Mouse (Mus musculus): ENCODE results near the gene Cyp1b1.

The Cyp1b1 gene

DNA sequence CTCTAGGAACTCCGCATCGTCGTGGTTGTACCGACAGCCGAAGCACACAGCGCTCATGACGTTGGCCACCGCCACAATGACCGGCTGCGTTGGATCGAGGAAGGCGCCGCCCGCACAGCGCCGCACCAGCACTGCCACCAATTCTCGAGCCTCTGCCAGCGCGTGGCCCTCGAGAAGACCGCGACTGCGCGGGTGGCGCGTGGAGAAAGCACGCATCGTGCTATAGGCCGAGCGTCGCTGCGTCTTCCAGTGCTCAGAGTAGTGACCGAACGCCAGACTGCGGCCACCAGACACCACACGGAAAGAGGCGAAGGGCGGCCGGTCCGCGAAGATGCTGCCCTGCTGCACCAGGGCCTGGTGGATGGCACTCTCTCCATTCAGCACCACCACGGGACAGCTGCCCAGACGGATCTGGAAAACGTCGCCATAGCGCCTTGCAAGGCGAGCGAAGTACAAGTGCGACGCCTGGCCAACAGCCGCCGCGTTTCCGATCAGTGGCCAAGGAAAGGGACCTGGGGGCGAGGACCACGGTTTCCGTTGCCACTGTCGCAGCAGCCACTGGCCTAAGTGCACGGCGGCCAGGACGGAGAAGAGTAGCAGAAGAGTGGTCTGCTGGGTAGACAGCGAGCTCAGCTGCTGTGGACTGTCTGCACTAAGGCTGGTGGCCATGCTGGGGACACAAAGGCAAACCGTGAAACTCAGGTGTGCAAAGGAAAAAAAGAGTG is 1.1 kb downstream of the Cyp1b1 start:
- CTCF ChIA-PET, result no interaction called here

DNA sequence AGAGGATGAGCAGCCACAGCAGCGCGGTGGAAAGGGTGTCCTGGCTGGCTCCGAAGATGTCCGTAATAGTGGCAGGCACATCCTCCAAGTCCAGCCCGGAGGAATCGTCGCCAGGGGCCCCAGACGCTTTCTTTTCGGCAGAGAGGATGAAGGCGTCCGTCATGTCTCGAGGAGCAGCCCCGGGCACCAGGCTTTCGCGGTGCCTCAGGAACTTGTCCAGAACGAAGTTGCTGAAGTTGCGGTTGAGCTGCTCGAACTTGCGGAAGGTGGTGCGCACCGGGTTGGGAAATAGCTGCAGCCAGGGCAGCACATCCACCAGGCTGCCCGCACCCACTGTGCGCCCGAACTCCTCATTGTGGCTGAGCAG is 1.6 kb downstream of the Cyp1b1 start:
- CTCF ChIA-PET, result no interaction called here

DNA sequence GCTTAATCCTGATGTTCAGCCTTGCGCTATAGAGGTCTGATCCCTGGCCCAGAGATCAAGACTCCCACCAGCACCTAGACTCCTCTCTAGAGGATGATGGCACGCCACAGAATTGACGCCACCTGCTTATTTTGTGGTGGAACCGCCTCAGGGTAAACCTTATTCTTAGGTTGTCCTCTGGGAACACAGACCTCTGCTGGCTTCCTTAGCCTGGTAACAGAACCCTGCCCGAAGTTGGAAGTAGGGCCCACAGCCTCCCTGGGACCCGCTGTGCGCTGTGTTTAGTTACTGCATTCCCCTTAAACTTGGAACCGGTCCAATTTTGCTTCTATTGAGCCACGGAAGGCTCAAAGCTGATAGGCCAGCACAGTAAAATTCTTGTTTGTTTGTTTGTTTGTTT is 2.3 kb downstream of the Cyp1b1 start:
- CTCF ChIA-PET, result no interaction called here

DNA sequence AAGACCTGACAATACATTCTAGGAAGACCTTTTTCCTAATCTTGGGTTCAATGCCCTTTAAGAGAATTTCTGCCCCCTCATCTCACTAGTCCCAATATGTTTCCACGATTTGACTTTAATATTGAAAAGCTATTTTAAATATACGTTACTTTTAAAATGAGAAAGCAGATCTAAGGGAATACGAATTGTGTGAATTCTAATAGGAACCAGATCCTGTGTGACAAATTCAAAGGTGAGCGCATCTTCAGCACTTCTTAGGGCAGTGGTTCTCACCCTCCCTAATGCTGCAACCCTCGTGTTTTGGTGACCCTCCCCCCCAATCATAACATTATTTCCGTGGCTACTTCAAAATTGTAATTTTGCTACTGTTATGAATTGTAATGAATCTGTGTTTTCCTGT is 2.9 kb downstream of the Cyp1b1 start:
- CTCF ChIA-PET, result interaction anchor here (0.6 kb wide), 1 partner anchor 903 kb away, joined by 3 read pairs; no protein-coding TSS in a partner anchor

DNA sequence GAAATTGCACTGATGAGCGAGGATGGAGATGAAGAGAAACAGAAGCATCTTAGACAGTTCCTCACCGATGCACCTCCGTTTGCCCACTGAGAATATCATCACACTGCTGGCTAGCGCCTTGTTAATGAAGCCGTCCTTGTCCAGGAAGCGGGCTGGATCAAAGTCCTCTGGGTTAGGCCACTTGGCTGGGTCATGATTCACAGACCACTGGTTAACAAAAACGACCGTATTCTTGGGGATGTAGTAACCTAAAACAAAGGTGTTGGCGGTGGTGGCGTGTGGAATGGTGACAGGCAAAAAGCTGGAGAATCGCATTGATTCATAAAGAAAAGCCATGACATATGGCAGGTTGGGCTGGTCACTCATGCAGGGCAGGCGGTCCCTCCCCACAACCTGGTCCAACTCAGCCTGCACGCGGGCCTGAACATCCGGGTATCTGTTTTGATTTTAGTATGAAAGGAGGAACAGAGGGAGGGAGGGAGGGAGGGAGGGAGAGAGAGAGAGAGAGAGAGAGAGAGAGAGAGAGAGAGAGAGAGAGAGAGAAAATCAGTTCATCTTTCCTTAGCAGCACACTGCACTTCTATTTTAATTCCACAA is 4.5 kb downstream of the Cyp1b1 start:
- CTCF ChIA-PET, result no interaction called here

DNA sequence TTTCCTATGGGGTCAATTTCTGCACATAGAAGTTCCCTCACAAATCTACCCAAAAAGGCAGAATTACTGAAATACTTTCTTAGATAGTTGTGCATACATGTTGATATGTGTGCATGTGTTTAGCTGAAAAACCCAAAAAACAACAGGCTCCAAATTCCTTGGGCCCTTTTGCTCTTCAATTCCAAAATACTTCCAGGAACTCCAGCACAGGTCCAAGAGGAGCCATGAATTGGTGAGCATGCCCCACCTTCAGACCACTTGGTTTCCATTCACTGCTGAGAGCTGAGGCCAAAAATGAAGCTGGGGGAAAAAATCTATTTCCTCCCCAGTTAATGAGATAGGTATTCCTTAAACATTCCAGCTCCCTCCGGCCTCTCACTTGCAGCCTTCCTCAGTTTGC is 5.1 kb downstream of the Cyp1b1 start:
- CTCF ChIA-PET, result no interaction called here

DNA sequence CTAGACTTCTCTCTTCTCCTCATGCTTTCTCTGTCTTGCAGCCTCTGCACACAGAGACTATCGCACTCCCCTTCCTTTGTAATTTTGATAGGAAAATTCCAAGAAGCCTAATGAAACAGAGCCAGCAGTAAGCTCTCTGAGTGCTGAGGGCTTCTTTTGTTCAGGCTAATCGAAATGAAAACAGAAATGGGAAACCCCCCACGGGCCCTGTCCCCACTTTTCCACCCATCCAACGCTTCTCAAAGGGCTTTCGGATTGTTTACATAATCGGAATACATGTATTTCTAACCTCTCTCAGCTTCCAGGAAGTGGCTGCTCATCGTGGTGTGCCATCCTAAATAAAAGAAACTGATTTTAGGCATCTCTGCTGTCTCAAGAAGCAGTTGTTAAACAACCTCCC is 6.7 kb downstream of the Cyp1b1 start:
- CTCF ChIA-PET, result no interaction called here

DNA sequence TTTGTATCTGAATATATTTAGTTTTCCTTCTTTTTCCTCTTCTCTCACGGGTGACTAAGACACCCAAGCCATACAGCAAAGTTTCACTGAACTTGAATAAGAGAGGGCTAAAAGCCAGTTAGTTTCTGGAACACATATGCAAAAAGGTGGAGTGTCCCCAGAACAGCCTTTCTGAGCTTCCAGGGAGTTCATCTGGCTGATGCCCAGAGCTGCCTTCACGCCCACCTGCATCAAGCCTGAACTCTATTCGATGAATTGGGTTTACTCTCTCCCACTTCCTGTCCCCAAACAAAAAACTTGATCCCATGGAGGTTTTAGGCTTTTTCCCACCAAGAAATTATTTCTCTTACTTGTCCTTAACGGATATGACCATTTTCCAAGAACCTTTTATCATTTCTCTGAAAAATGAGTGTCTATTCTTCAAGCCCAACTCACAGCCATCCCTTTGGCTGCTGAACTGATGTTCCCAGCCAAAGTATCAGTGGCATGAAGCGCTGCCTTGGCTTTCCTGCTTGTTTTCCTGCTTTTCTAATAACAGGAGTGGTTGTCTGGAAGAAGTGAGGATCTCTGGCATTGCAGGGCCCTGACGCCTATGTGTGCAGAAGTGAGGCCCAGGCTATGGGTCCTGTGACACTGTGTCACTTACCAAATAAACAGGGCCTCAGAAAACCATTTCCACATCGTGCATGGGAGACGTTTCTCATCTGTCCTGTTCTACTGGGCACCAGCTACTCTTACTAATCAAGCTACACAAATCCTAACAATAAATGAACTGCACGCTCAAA is 9.0 kb downstream of the Cyp1b1 start:
- CTCF ChIA-PET, result no interaction called here

DNA sequence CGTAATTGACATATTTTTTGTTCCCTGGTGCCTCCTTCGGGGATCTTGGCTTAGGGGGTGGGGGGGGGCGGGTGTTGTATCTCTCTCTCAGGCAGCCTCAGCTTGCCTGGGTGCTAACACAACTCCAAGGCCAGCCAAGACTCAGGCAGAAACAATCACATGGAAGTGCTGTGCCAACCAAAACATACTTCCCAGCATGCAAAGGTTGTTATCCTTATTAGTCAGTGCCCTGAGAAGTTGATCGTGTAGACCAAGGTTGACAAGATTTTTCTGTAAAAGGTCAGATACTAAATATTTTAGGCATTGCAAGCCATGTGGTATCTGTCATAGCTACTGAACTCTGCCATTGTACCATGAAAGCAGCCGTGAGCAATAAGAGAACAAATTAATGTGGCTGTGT is 14.0 kb downstream of the Cyp1b1 start:
- CTCF ChIA-PET, result no interaction called here

DNA sequence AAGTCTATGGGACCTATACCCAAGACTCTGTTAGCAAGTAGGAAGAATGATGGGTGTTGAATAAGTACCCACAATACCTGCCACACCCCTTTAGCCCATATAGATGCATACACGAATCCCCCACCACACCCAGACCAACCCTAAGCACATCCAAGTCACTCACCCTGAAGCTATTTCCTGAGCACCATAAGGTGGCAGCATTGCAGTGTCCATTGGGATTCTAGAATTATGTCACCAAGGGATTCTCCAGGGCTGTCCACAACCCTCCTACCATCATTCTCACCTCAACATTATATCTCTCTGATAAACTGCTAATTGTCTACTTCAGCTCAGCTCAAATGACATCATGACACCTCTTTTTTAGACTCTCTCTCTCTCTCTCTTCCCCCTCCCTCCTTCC is 15.7 kb downstream of the Cyp1b1 start:
- CTCF ChIA-PET, result no interaction called here

DNA sequence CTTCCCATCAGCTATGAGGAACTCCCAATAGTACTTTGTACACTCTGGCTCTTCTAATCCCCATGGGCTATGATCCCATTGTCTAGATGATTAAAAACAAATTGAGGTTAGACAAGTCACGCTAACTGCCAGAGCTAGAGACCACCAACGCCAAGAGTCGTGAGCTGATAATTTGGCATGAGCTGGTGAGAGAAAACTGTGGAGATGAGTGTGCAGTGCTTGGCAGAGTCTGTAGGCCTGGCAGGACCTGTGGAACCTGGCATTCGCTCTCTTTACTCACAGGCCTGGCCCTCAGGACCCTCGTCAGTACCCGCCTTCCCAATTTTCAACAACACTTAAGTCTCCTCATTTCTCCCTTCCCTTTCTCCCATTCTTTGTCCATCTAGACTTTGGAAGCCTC is 19.3 kb downstream of the Cyp1b1 start:
- CTCF ChIA-PET, result no interaction called here

DNA sequence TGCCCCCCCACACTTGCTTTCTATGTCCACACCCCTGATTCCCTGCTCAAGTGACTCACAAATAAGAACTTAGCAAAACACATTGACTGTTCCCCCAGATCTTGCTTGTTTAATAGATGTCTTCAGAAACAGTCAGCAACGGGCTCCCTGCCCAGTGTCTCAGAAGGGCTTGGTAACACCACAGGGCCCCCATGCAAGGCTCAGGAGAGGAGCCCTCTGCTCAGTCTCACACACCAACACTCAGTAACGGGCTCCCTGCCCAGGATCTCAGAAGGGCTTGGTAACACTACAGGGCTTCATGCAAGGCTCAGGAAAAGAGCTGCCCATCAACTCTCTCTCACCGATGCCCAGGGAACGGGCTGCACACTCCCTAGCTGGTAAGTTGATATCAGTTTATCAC is 19.8 kb downstream of the Cyp1b1 start:
- CTCF ChIA-PET, result no interaction called here

DNA sequence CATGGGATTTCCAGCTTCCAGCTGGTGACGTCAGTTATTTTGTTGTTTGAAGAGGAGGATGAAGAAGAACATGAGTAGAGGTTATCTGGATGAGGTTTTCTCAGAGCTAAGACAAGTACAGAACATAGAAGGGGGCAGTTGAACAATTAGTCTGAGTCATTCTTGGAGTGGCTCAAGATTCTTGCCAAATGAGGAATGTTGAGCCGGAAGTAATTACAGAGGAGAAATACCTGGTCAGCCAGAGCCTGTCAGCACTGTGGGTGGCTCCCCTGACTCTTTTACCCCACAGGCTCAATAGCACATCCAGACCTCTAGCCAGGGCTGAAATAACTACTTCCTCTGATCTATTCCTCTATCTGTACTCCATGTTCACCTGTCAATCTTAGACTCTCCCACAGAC is 44.0 kb downstream of the Cyp1b1 start:
- CTCF ChIA-PET, result no interaction called here

DNA sequence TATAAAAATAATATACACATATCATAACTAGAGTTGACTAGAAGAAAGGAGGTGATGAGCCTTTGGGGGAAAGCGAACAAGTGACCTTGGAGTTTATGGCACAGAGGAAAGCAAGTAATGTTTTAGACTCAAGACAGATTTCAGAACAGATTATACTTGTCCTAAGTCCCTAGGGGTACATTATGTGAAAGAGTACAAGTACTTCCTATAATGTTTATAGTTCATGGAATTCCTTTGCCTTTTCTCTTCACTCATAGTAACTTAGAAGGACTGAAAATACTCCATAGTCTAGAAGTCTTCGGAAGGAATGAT is 50.8 kb downstream of the Cyp1b1 start:
- CTCF ChIA-PET, result interaction anchor here (0.6 kb wide), 1 partner anchor 750 kb away, joined by 3 read pairs; no protein-coding TSS in a partner anchor

DNA sequence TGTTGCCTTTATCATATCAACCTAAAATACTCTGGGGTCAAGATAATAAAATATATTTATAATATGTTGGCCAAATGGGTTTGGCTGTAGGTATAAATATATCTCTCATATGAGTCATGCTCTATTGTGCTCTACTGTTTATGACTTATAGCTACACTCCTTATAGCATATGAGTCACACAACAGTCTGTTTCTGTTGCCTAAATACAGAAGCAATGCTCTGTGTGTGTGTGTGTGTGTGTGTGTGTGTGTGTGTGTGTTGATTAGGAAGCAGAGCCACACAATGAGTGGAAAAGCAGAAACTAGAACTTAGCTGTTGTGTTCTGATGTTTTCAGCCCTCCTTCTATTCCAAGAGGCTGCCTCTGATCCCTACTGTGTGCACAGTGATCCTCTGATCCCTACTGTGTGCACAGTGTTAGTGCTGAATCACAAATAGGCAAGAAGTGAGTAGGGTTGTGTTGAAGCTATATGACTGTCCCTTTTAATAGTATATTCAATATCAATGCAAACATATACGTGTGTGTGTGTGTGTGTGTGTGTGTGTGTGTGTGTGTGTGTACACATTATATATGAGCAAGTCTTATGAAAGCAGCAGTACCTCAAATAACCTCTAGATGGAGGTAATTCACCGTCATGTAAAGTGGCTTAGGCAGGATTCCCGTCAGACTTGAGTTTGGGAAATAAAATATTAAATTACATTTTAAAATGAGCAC is 51.3 kb downstream of the Cyp1b1 start:
- CTCF ChIA-PET, result interaction anchor here (0.6 to 0.8 kb wide), 2 partner anchors 445 to 750 kb away, joined by 3 read pairs; no protein-coding TSS in a partner anchor

DNA sequence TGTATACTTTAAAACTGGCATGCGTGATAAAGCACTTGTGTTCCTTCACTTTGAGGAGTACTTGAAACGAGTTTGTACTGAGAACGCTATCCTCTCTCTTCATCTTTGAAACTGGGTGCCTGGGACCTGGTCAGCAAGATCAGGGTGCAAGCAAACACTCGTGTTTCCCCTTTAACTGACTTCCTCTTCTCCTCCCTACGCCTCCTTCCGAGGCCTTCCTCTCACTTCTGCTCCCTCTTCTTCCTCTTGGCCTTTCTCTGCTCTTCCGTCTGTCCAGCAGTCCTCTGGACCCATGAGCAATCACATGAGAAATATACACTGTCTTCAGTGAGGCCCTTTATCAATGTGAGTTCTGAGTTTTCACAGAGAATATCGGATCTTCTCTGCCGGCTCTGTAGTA is 53.0 kb downstream of the Cyp1b1 start:
- CTCF ChIA-PET, result no interaction called here

DNA sequence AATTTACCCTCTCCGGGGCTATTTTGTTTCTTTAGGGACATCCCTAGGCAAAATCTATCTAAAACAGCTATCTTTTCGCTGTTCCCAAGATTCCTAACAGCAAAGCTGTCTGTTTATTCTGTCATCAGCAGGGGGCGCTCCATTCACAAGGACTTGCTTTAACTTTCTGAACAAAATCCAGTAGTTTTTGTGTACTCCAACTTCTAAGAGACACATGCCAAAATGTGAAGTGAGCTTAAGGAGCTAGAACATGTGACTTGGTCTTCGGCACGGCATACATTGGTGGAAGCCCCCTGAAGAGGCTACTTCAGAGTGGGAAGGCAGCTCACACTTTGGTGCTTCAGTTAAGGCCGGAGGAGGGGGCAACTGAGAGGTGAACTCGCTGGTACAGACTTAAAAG is 53.5 kb downstream of the Cyp1b1 start:
- CTCF ChIA-PET, result interaction anchor here (0.6 kb wide), 1 partner anchor 337 kb away, joined by 3 read pairs; no protein-coding TSS in a partner anchor

DNA sequence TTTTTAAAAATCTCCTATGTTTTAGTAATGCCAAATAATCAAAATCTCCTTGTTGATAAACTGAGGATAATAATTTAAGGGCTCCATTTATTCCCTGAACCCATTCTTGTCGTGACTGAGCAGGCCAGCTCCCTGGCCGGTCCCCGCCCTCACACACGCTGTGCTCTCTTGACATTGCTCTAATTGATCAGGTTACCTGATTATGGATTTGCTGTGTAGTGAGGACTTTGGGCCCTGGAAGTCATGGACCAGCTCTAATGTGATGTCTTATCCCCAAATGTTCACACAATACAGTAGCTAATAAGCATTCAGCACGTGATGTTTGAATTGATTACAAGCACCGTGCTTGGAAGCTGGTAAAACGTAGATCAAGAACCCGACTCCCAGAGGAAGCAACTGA is 56.0 kb downstream of the Cyp1b1 start:
- CTCF ChIA-PET, result no interaction called here

DNA sequence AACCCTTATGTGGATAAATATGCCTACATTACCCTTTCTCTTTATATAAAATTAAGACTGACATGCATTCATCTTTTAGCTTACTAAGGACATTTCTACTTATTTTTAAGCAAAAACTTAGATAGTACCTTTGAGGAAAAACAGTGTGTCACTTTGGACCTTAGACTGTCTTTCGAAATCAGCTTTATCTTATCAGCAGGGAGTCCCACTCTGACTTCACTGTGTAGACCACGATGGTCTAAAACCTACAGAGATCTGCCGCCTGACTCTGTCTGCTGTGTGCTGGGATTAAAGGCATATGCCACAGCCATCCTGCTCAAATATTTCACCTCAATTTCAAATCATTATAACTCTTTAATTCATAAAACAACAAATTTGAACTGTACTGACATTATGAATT is 56.4 kb downstream of the Cyp1b1 start:
- CTCF ChIA-PET, result no interaction called here

DNA sequence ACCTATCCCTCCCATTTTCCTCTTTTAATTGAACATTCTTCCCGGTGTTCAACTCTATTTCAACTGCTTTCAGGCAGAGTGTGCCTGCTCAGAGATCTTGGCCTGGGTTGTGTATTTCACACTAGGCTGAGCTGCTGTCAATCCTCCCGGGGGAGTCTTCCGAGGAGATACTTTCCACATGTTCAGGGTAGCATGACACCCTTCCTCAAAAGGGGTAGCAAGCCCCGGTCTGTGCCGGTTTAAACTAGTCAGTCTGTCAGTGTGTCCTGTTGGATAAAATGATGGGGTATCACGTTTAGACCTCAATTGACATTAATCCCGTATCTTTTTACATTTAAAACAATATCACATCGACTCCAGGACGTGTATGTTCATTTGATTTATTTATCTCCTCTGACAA is 57.1 kb downstream of the Cyp1b1 start:
- CTCF ChIA-PET, result no interaction called here

DNA sequence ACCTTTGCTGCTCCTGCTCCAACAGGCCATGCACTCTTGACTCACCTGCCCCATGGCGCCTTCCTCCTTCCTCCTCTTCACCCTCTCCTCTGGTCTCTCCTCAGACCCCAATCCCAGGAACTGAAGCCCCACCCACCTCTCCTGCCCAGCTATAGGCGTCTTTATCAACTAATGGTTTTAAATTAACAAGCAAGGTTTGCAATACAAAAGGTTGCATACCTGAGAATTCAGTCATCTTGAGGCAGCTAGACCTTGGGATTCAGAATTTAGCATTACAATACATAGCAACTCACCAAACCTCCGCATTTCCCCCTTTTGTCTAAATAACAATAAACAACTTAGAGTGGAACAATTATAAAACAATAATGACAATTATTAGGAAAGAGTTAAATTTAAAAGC is 60.7 kb downstream of the Cyp1b1 start:
- CTCF ChIA-PET, result no interaction called here

DNA sequence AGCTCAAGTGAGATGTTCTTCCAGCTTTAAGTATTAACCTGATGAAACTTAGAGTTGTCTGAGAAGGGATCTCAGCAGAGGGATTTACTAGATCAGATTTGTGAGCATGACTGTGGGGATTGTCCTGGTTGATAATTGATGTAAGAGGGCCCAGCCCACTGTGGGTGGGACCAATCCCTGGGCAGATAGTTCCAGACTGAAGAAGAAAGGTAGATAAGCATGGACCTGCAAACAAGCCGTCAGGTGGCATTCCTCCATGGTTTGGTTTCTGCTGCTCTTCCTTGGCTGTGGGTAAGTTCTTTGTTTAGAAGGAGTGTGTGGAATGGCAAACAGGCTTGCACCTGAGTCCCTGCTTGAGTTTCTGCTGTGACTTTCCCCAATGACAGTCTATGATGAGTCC is 61.7 kb downstream of the Cyp1b1 start:
- CTCF ChIA-PET, result no interaction called here

Measured in spleen, embryonic (tissue).